Mouse (Mus musculus) kidney, postnatal 36 days (tissue): Measurements from ENCODE around the gene Tmc5.

Source experiments
- DNase-seq, 2 experiments: peaks; one replicate each; pipeline ENCODE4 v3.0.0; 2021 to 2022; ENCODE audit warnings: mixed read lengths in 2 of 2

Tmc5 gene

DNA sequence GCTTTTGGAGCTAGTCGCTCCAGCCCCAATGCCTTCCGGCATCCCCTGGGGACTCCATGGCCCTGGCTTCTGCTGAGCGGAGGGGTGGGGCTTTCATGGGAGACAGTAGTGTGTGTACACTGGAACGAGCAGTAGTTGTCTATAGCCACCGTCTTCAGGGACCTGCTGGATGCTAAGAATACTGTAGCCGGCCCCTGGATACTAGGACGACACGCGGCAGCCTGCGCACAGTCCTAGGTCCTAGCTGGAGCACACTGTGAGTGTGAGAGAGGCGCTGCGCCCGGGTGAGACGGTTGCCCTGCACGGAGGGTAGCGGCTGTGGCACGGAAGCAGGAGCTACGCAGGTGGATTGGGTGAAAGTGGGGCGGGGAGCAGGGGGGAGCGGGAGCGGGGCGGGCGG lies at the start of gene Tmc5:
Gene Tmc5 (plus strand): TSS at position 97 of the 400 bp plus-strand sequence.
- DNase-seq: peak in 1 of 2 experiments; percentile 20

DNA sequence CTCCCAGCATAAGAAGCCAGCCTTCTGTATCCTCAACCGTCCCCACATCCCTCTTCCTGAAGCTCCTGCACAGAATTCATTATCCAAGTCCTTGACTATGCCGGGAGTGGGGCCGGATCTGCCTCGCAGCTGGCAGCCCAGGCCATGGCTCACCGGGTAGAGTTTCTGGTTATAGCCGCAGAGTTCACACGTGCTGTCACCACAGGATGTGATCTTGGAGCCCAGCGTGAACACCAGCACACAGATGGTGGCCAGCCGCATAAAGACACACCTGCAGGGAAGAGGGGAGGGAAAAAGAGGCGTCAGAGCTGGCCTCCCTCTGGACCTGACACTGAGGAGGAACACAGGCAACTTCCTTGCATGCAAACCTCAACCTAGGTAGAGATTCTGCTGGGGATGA lies 49.6 kb upstream of the Tmc5 start:
- no peak for DNase-seq

DNA sequence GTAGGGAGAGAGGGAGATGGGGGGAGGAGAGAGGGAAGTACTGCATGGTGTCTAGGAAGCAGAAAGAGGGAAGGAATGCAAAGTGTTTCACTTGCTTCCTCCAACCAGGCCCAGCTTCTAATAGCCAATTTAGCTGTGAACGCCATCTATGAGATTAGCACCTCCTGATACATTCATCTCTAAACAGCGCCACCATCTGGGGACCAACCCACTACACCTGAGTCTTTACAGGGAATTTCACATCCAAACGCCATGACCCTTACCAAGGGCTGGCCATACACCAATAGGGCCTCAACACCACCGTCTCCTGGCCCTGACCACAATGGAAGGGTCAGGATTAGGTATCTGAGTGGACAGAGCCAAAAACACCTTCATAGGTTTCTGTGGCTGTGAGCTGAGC lies 43.2 kb upstream of the Tmc5 start:
- DNase-seq: no peak

DNA sequence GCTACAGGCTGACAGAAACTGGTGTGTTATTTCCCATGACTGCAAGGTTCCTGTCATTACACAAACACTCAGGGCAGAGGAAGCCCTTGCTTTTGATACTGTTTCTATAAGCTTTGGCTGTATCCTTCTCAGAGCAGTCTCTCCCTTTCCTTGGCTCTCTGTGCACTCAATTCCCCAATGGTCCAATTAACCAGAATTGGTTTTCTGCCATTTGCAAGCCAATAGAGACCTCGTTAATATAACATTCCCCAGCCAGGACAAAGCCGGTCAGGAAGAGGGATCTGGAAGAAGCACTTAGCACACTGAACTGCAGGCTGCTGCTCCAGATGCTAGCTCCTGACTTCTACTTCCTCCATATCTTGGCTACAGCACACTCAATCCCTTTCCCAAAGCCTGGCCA lies 42.8 kb upstream of the Tmc5 start:
- no peak for DNase-seq

DNA sequence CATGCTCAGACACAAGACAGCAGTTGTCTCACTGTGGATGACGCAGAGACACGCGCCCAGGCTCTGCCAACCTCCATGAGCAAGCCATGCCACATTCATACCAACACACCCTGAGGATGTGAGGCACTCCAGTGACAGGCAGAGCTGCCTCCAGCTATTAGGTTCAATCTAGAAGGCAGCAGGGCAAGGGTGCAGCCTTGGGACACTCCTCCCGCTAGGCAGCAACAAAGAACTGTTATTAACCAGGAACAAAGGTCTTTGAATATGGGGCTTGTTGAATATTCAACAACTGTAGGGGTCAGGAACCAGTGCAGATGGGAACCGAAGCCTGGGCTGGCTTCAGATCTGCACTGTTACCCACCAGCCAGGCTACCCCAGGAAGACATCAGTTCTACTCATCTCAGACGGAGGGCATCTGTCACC lies 28.0 kb upstream of the Tmc5 start:
- DNase-seq: no peak

DNA sequence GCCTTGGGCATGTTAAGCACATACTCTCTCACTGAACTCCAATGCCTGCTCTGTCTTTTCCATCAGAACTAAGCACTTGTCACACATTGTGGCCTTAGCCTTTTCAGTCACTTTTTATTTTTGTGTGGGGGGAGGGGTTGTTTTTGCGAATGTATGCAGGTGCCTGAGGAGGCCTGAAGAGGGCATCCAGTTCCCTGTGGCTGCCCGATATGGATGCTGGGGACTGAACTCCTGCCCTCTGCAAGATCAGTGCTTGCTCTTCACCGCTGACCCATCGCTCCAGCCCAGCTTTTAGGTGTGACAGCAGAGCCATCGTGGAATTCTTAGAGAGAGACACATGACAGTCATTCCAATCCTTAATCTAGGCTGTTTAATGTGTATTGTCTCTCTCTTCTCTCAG lies 25.7 kb upstream of the Tmc5 start:
- no peak for DNase-seq

DNA sequence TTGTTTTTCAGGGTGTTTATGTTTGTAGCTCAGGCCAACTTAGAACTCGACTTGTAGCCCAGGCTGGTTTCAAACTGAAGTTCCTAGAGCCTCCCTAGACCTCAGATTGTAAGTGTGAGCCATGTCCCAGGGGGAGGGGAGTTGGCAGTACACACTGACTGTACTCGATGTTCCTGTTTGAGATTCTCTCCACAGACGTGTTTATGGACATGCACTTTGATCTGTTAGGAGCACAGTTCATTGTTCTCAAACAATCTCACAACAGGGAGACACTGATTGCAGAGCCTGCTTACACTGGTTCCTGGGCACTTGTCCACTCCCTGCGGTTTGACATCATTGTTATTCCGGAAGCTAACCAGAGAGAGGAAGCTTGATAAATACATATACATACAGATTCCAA lies 25.1 kb upstream of the Tmc5 start:
- peak in 1 of 2 experiments; percentile 56 for DNase-seq

DNA sequence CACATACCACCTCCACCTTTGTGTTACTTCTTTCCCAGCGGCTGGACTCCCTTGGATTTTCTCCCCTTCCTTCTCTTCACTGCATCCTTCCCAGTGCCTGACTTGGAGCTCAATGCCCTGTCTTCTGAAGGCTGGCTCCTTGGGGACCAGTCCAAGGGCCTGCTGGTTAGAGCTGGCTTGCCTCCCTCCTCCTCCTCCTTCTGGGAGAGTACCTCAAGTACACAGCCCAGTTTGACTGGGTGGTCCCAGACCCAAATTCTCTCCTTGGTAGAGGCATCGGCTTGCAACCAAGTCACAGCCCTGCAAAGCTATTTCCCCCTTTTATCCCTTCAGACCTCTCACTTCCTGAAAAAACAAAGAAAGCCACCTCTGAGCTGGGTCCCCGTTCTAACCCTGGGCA lies 18.8 kb upstream of the Tmc5 start:
- no peak for DNase-seq

DNA sequence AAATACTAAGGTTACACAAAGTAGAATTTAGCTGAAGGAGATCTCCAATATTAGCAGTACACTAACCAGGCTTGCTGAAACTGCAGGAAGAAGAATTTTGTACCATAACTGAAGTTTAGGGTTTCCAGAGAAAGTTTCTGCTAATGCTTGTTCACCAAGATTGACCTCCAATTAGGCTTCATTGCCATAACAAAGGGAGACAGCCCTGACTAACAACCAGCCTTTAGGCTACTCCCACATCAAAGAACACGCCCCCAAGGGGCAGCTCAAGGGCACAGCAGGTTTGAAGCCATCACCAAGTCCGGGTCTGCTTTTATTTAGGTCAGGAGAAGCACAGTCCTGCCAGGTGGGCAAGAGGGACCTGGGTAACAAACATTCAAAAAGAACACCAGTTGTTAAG lies 17.2 kb upstream of the Tmc5 start:
- no peak for DNase-seq

DNA sequence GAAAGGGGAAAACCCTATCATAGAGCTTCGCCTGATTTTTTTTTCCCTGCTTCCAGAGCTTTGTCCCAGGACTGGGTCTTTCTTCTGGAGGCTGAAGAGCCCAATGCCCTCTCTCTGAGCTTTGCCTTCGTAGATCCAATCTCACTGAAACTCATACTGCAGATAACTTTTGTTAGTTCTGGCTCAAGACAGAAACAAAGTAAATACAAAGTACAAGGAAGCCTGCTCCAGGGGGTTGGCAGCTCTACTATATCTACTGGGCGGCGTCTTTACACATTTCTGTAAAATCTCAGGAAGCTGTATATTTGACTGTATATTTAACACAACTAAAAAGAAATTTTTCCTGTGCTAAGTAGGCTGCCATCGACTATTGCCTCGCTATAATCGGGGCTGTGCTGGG lies 13.3 kb upstream of the Tmc5 start:
- no peak for DNase-seq

DNA sequence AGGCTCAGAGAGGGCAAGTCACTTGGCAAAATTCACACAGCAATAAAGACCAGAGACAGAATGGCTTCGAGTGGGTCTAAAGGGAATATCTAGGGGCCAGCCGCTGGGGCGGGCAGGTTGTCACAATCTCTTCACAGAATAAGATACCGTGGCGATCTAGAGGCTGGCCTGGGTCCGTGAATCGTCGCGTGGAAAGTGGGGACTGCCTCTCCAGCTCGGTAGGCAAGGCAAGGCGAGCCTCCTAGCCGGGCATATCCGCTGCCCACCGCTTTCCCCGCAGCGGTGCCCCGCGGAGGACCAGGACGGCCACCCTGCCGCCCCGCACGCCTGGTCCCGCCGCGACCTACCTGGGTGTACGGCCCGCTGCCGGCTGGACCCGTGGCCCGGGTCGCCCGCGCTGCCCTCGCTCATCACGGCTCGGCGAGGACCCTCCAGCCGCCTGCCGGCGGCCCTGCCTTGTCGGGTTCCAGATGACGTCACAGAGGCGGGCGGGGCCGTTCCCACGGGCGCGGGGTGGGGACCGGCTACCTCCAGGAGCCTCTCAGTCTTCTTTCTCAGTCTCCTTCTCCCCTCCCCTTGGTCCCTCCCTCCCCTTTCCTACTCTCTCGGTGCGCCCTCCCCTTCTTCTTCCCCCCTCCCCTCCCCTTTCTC lies 12.7 kb upstream of the Tmc5 start, which contains the start of gene Tmc7:
Gene Tmc7 (minus strand): TSS at position 480 of the 651 bp plus-strand sequence.
- DNase-seq: peak in 1 of 2 experiments; percentile 74

DNA sequence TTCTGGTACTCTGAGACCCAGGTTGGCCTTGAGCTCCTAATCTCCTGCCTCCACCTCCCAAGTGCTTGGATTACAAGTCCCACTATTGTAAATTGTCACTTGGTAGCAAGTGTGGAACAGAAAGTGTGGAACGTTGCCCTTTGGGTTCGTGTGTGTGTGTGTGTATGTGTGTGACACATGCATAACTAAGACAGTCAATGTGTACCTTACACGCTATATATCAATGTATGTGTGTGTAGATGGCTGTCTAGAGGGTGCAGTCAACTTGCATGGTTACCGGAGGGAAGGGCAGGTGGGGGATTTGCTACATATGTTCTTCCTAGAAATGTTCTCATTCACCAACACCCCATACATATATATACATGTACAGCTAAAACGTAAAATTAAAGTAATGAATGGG lies 12.2 kb upstream of the Tmc5 start:
- no peak for DNase-seq

DNA sequence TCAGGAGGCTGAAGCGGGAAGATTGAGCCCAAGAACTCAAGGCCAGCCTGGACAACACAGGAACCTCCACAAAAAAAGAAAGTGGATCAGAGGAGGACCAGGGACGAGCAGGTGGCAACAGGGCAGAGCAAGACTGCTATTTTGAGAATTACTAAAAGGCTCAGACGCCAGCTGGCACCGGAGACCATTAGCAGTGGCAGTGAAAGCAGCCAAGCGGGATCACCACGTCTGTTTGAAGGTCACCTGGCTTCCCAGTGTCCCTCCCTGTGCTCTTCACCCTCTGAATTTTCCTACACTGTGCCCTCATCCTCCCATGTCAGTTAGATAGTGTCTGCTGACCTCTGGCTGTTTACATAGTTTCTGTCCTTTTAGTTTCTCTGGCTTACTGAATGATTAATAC lies 11.2 kb upstream of the Tmc5 start:
- peak in 1 of 2 experiments; percentile 57 for DNase-seq

DNA sequence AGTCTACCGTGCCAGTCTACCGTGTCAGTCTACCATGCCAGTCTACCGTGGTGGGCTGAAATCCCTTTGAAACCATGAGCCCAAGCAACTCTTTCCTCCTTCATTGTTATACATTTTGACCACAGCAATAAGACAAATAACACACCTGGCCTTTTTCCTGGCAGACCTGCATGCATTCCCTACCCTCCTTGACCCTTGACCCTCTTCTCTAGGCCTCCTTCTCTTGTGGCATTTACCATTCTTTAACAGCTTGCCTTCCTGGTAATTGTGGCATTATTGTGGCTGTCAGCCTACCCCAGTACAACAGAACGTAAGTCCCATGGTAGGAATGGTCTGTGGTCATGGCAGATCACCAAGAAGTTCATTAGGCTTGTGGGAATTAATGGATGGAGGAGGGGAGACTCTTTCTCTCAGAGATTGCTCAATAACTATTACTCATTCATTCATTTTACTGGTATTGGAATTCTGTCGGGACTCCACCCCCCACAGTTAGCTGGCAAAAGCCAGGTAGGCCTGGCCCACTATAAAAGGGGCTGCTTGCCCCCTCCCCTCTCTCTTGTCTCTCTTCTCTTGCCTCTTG lies 6.3 kb upstream of the Tmc5 start:
- no peak for DNase-seq

DNA sequence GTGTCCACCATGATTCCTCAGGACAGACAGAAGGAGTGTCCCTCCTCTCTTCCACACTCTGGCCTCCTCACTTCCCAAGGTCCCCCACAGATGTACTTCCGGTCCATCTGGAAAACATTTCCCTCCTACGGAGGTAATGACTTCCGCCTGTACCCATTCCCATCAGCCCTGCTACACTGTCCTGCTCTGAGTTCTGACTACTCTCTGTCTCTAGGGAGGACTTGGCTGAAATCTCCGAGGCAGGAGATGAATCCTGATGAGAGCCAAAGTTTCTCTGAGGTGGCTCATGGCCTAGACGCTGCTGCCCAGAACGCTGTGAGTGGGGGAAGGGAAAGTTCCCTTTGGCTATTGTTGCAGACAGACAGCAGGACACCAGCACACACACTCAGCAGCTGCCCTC lies 5.0 kb upstream of the Tmc5 start:
- DNase-seq: no peak

DNA sequence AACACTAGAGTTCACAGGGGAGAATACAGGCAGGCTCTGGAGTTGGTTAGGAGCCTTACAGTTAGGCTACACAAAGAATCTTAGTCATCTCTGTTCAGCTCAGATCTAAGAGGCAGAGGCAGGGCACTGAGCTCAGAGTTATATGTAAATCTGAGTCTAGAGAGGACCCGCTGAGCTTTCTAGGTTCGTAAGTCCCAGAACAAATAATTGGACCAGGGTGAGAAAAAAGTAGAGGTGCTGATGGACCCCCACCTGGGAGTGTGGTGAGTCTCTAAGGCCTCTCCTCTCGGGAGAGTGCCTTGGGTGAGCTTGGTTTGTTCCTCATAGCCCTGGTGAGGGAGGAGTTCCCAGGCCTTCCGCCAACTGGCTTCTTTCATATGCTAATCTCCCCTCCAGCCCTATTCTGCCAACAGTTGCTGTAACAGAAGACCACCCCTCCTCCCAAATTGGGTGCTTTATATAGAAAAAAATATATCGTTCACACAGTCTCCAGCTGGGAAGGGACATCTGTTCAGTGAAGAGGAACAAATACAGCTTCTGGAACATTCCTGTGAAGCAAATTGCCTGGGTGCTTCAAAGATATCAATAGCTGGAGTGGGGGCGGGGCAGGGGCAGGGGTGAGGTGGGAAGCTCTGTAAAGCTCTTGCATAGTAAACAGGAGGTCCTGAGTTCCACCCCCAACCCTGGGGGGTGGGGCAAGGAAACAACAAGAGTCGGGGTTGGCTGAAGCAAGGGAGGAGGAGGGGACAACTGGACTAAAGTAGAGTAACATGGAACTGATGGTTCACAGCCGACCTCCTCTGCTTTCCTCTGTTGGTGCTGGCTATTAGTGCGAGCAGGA lies 3.3 kb upstream of the Tmc5 start:
- DNase-seq: no peak

DNA sequence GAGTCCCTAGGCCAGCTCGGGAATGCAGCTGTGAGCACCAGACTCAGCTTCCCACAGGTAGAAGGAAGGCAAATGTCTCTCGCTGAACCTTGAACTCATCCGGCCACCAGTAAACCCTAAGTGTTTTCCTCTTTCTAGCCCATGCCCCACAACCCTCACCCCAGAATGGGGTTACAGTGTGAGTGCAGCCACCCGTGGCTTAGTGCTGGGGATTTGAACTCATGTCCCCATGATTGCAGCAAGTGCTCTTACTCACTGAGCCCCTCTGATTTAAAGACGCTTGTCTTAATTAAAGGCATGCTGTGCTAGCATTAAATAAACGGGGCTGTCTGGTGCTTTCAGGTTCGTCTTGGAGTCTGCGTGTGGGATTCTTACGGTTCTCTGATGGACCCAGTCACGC lies 2.5 kb upstream of the Tmc5 start:
- no peak for DNase-seq

DNA sequence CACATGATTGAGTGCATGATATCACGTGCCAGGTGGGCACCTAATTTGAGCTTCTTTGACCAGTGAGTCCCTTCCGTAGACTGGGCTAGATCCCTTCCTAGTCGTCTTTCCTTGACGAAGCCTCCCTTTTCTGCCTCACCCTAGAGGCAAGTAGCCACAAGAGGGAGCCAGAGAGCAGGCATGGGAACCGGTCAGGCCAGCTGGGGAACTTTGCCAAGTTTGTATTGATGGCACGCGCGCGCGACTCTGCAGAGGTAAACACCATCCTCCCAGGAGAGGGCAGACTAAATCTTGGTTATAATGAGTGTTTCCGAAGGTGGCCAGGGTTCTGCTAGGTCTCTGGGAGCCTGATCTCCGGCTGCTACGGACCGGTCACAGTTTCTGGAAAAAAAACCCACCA lies 1.9 kb upstream of the Tmc5 start:
- DNase-seq: peak; percentile 94 to 98

DNA sequence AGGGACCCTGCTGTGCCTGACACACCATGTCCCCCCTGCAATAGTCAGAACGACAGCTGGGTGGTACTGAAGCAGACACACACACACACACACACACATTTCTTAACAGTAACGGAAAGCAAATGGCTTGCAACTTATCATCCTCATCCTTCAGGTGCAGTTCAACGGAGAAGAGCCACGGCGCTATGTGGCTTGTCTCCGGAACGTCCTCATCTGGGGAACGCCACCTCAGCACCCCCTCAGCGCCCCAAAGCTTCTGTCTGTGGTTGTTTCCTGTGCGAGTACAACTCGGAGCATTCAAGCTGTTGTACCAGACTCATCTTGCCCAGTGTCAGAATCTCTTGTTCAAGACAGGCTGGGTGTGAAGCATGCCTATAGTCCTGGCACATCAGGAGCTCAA lies 826 bp upstream of the Tmc5 start:
- DNase-seq: no peak

DNA sequence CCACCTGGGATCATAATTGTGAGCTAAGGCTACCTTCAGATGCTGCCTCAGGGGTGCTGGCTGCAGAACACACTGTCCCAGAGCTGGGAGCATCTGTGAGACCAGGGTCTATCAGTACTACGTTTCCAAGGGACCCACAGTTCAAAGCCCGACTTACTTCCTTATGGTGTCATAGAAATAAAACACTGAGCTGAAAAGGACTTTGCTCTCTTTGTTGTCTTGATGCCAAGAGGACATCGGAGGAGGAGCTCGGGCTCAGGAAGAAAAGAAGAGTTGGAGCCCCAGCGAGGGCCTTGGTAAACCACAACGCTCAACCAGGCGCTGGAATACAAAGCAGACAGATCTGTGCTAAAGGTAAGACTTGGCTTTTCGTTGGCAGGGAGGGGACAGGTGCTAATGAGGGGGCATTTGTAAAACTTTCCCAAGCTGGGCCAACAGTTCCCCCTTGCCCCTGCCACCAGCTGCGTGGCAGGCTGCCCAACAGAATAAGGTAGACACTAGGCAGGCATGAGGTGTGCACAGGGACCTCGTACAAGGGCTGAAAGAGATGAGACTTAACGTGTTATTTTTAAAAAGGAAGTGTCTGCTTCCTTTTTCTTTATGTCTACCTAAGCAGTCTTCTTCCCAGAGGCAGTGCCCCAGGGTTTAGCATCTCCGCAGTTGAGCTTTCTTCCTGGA lies 3.0 kb downstream of the Tmc5 start:
- DNase-seq: peak; percentile 58

DNA sequence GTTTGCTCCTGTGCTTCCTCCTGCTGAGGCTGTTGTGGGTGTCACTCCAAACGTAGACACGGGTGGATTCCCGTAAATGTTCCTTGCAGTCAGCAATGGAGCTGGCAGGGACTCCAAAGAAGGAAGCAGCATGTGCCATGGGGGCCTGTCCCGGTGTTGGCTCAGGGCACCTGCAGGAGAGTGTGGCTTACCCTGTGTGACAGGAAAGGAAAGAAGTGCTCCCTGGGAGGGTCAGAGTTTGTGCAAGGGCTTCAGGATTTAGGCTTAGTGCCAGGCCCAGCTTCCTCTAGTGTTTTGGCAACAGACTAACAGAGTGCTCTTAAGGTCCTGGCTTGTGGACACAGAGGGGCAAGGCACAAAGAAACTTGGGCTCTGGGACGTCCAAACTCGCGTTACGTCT lies 7.7 kb downstream of the Tmc5 start:
- DNase-seq: peak; percentile 46 to 48

DNA sequence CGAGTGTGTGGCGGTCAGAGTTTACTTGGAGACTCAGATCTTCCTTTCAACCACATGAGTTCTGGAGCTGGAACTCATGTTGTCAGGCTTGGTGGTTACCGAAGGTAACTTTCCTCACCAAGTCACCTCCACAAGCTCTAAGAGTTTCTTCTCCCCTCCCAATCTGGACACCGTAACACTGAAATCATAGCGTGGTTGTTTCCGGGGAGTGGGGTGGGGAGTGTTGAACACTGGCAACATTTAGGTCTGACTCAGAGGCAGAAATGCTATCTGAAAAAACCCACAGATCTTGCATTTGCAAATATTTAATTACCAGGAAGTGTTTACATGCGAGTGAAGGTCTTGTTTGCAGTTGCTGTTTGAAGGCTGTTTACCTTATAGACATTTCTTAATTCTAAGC lies 12.7 kb downstream of the Tmc5 start:
- no peak for DNase-seq

DNA sequence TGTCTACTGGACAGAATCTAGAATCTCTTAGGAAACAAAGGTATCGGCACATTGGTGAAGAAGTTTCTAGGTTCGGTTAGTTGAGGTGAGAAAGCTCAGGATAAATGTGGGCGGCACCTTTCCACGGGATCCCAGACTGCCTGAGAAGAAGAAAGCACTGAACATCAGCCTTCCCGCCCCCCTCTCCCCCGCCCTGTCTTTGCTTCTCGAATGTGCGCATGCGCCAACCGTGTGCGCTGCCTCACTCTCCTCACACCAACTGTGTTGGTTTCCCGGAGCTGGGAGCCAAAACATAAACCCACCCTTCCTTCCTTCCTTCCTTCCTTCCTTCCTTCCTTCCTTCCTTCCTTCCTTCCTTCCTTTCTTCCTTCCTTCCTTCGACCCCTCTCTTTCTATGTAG lies 13.6 kb downstream of the Tmc5 start:
- DNase-seq: no peak
